Mouse (Mus musculus) brain, embryonic 14.5 days (tissue): ENCODE measurements around the gene S100a2. TPM values are rescaled to one million over a fixed set of nuclear protein-coding genes. Genes with fewer than 3 reads are reported as not detected.
A peak's percentile ranks its signal among the peaks of the same experiment; 100 is the strongest.

ENCODE experiments used
- DNase-seq: peaks from one replicate; pipeline ENCODE4 v3.0.0-alpha.2; 2011; ENCODE audit warnings: low read depth
- CTCF ChIP-seq: fragments of 200-500 bp; IDR thresholded peaks from 2 replicates; pipeline ENCODE4 v1.5.1; 2012; ENCODE audit warnings: inconsistent platforms, mild to moderate bottlenecking, moderate library complexity, borderline replicate concordance; ENCODE audit not compliant: insufficient read depth, insufficient read length; ENCODE audit errors: extremely low read depth
- POLR2A ChIP-seq: fragments of 200-500 bp; IDR thresholded peaks from 2 replicates; pipeline ENCODE4 v1.6.1; 2012; ENCODE audit warnings: mild to moderate bottlenecking, inconsistent platforms, borderline replicate concordance; ENCODE audit not compliant: poor library complexity, insufficient read depth, insufficient read length, severe bottlenecking; ENCODE audit errors: extremely low read depth
- polyA plus RNA-seq: library from polyadenylated mRNA; depleted of rRNA; stranded (reverse); fragments of >200 nt; gene quantifications from 2 replicates; pipeline ENCODE4 v1.2.3, GENCODE M21; 2012

Gene S100a2
- polyA plus RNA-seq, 1 experiment = not detected

- DNase-seq = no peak
- no peak for TF ChIP-seq POLR2A
- TF ChIP-seq CTCF = no peak
These were observed 18.2 kb downstream of the S100a2 start, which contains the start of gene S100a5 for GRCm38 (mm10) chr3:90608223-90608622. Gene S100a5 (plus strand): TSS chr3:90608523.

DNA sequence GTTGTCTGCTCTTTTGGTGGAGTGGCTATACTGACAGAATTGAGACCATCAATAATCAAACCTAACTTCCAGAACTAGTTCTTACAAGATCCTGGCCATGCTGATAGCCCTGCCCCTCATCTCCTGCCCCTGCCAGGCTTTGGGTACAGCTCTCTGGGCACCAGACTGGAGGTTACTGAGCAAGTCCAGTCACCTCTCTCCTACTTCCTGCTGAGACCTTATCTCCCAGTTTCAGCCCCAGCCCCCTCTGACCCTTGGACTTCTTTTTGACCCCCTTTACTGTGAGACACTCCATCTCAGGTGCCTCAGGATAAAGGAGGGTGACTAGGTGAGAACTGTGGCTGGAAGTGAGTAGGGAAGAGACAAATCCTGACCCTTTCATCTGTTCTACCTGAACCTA is 19.1 kb downstream of the S100a2 start:
- TF ChIP-seq POLR2A (no peak), CTCF (no peak)
- DNase-seq = no peak

- no peak for DNase-seq
- TF ChIP-seq POLR2A (no peak), CTCF (no peak)
These were observed 21.4 kb downstream of the S100a2 start for GRCm38 (mm10) chr3:90611494-90611893.

- no peak for TF ChIP-seq CTCF
- no peak for DNase-seq
These were observed 22.0 kb downstream of the S100a2 start for GRCm38 (mm10) chr3:90612061-90612460.

DNA sequence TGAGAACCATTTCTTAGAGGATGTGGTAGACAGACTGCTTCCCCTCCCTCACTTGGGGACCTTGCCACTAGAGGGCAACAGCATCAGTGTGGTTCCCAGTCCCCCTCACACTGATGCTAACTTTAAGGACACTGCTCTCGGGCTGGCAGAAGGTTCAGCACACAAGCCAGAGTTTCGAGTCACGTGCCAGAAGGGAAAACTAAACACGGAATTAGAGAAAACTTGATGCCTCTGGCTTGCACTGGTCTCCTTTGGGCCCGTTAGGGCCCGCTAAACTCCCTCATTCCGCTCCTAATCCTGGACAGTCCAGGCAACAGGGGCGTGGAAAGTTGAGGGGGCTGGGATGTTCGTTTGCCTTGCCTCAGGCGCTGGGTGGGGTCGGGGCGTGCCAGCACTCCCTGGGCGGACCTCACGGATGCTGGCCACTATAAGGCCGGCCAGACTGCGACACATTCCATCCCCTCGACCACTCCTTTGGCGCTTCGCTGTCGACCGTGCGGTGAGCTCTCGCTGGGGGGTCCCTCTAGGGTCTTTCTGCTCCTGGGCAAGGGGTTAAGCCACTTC is 22.8 kb downstream of the S100a2 start, which contains the start of gene S100a6:
Gene S100a6 (plus strand): TSS at position 155 of the 564 bp plus-strand sequence.
- DNase-seq = peak; percentile 73
- TF ChIP-seq CTCF (peak; percentile 77), POLR2A (no peak)

DNA sequence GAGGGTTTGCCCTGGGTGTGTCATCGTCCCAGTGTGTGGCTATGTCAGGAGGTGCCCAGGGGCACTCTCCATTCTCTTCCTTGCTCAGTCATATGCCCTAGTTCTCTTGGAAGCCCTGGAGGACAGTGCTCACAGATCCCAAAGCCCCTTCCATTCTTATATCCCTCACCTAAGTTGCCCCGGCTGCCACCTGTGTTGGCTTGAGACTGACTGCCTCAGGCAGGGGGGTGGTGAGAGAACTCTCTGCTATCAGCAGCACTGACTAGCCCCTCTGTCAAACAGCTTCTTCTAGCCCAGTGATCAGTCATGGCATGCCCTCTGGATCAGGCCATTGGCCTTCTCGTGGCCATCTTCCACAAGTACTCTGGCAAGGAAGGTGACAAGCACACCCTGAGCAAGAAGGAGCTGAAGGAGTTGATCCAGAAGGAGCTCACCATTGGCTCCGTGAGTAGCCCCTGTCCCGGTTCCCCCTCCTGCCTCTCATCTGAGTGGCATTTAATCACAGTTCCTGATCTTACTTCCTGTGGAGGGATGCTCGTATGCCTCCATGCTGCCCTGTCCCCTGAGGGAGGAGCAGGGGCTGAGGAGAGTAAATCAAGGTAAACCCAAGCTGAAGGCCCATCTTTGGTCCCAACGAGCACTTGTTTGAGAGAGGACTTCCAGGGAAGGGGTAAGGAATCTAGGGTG is 23.6 kb downstream of the S100a2 start:
- TF ChIP-seq POLR2A = no peak
- TF ChIP-seq CTCF = no peak
- DNase-seq = no peak

DNA sequence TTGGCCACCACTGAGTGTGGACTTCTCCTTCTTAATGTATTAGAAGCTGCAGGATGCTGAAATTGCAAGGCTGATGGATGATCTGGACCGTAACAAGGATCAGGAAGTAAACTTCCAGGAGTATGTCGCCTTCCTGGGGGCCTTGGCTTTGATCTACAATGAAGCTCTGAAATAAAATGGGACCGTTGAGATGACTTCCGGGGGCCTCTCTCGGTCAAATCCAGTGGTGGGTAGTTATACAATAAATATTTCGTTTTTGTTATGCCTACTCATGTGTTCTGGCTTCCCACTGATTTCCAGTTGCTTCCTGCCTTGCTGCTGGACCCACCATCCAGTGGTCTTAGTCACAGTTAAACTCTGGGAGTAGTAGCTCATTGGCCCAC is 24.1 kb downstream of the S100a2 start:
- no peak for DNase-seq
- TF ChIP-seq POLR2A (no peak), CTCF (no peak)

DNA sequence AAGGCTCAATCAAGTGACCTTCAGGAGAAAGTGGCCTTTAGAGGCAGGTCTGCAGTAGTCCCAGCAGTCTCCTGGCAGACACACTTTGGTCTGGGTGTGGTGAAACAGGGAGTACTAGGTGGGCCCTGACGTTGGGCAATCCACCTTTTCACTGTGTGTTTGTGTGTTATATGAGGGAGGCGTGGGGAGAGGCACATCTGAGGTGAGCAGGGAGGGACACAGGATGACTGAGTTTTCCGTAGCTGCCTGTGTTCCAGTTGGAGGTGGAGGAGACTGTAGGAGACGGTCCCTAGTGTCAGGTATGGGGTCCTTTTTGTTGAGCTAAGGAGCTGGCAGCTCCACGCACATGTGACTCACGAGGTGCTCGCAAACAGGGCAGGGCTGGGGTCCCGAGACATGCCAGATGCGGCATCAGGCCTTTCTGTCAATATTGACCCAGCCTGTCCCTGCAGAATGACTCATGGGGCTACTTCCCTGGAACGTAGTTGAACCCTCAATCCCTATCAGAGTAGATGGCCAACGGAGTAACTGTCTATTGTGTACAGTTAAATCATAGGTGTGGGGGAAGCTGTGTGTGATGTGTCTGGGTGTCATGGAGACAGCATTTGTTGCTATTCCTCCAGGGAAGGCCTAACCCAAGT is 24.7 kb downstream of the S100a2 start:
- no peak for TF ChIP-seq CTCF
- TF ChIP-seq POLR2A = no peak
- DNase-seq = no peak

DNA sequence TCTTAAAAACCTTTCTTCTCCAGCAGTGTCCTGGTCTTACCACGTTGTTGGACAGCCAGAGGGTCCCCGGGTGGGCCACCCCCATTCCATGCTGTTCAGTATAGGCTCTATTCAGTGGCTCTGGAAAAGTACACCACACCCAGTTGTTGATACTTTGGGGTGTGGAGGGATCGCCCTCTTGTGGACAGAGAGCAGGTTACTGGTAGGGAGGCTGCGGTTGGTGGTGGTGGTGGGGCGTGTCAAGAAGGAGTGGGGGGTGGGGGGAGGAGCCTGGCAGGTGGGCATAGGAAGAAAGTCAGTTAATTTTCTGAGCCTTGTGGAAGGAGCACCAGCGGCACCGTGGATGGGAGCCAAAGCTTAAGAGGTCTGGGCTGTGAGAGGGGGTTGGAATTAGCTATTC is 25.4 kb downstream of the S100a2 start:
- peak; percentile 59; the same call in 1 of the 2 replicates for TF ChIP-seq CTCF
- TF ChIP-seq POLR2A = no peak
- peak; percentile 69 for DNase-seq

DNA sequence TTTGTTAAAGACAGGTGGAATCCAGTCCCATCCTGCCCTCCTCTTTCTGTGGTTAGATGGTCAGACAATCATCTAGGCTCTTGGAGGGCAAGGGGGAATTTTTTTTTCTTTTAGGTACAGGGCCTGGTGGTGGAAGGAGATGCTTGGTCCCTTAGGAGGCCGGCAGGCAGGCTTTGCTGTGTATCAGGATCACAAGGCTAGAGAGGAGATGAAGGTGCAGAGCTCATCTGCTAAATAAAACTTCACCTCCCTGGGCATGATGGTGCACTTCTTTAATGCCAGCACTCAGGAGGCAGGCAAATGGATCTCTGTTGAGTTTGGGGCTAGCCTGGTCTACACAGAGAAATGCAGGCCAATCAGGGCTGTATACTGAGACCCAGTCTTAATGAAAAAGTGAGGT is 25.9 kb downstream of the S100a2 start:
- TF ChIP-seq CTCF (no peak), POLR2A (no peak)
- DNase-seq = no peak

- peak; percentile 14; the same call in 1 of the 2 replicates for TF ChIP-seq CTCF
- TF ChIP-seq POLR2A = no peak
- DNase-seq = no peak
These were observed 27.5 kb downstream of the S100a2 start for GRCm38 (mm10) chr3:90617586-90617985.
